Mouse (Mus musculus) MN1 (cell line): ENCODE results near the gene Heatr3.
"Not testable (repeated sequence)": the region's sequence is repeated elsewhere in the genome, so short reads cannot be mapped to it uniquely, and the experiment has no call there.

Experiments used
- DNase-seq: peaks from one replicate; pipeline ENCODE4 v3.0.0-alpha.2; 2016; ENCODE audit warnings: low spot score

Gene Heatr3

GRCm38 (mm10) chr8:88185716-88186115 lies 48.1 kb downstream of the Heatr3 start:
- no peak for DNase-seq

GRCm38 (mm10) chr8:88197328-88197727 lies 59.7 kb downstream of the Heatr3 start:
- no peak for DNase-seq

- peak; percentile 68 for DNase-seq
Observed at GRCm38 (mm10) chr8:88198551-88198944, 60.9 kb downstream of the Heatr3 start.

- DNase-seq = peak; percentile 94
Observed at GRCm38 (mm10) chr8:88198945-88199571, 61.4 kb downstream of the Heatr3 start, which contains the start of gene Tent4b. Gene Tent4b, plus strand, starts transcription at chr8:88199213.

GRCm38 (mm10) chr8:88199700-88200601 lies 62.3 kb downstream of the Heatr3 start:
- peak; percentile 57 for DNase-seq

GRCm38 (mm10) chr8:88200724-88201495 lies 63.3 kb downstream of the Heatr3 start:
- DNase-seq = no peak

GRCm38 (mm10) chr8:88201641-88202040 lies 64.0 kb downstream of the Heatr3 start:
- no peak for DNase-seq

GRCm38 (mm10) chr8:88206016-88206415 lies 68.4 kb downstream of the Heatr3 start:
- DNase-seq = no peak

- DNase-seq = no peak
Observed at GRCm38 (mm10) chr8:88207121-88207821, 69.6 kb downstream of the Heatr3 start.

- DNase-seq = not testable (repeated sequence)
Observed at GRCm38 (mm10) chr8:88209930-88210827, 72.5 kb downstream of the Heatr3 start.

- DNase-seq = no peak
Observed at GRCm38 (mm10) chr8:88221353-88221752, 83.7 kb downstream of the Heatr3 start.
